Mouse (Mus musculus) testis, adult 2 months (tissue): ENCODE results near the gene Slc7a8.

ENCODE experiments used
- CTCF ChIP-seq: fragments of 200-500 bp; IDR thresholded peaks from 2 replicates; pipeline ENCODE4 v1.5.1; 2012; ENCODE audit warnings: low read depth, mild to moderate bottlenecking, inconsistent platforms, low read length, moderate library complexity; ENCODE audit not compliant: control insufficient read depth, insufficient read depth, insufficient replicate concordance
- POLR2A ChIP-seq: fragments of 200-500 bp; IDR thresholded peaks from 2 replicates; pipeline ENCODE4 v1.6.1; 2012; ENCODE audit warnings: low read depth, mild to moderate bottlenecking, inconsistent platforms, low read length, moderate library complexity; ENCODE audit not compliant: control insufficient read depth

- TF ChIP-seq POLR2A (no peak), CTCF (no peak)
Measured at GRCm38 (mm10) chr14:54682396-54682795, 99.3 kb downstream of the Slc7a8 start.
